Mouse (Mus musculus) small intestine, adult 2 months (tissue): ENCODE measurements at regions not wholly inside any gene's neighbourhood (a gene's known extent, or its start where the extent isn't known, plus 50 kb on each side); places are given as distances from the start of the nearest gene placed in this dataset.

Source experiments
- H3K27ac ChIP-seq: fragments of 200-500 bp; 2 replicates; pipeline ENCODE4 v1.5.1; 2012; ENCODE audit warnings: low read depth, low read length, control low read depth, inconsistent platforms; ENCODE audit not compliant: insufficient read depth
- H3K27me3 ChIP-seq: fragments of 200-500 bp; 2 replicates; pipeline ENCODE4 v1.6.1; 2012; ENCODE audit warnings: mild to moderate bottlenecking, moderate library complexity, low read length, inconsistent platforms; ENCODE audit not compliant: control insufficient read depth, insufficient read depth
- H3K36me3 ChIP-seq: fragments of 200-500 bp; 2 replicates; pipeline ENCODE4 v1.6.1; 2012; ENCODE audit warnings: mild to moderate bottlenecking, low read length, control low read depth, inconsistent platforms; ENCODE audit not compliant: control insufficient read depth, insufficient read depth
- H3K4me1 ChIP-seq: fragments of 200-500 bp; 2 replicates; pipeline ENCODE4 v1.6.1; 2012; ENCODE audit warnings: low read length, inconsistent platforms, mixed read lengths; ENCODE audit not compliant: control insufficient read depth, insufficient read depth, insufficient read length
- H3K4me3 ChIP-seq: fragments of 200-500 bp; 2 replicates; pipeline ENCODE4 v1.5.1; 2012; ENCODE audit warnings: low read depth, mild to moderate bottlenecking, control low read depth, inconsistent platforms, low read length, moderate library complexity
- CTCF ChIP-seq: fragments of 200-500 bp; IDR thresholded peaks from 2 replicates; pipeline ENCODE4 v1.5.1; 2012; ENCODE audit warnings: low read depth, mild to moderate bottlenecking, control low read depth, inconsistent platforms, low read length, moderate library complexity, mixed read lengths; ENCODE audit not compliant: insufficient replicate concordance, insufficient read length; ENCODE audit errors: extremely low read depth
- POLR2A ChIP-seq: fragments of 200-500 bp; IDR thresholded peaks from 2 replicates; pipeline ENCODE4 v1.6.1; 2012; ENCODE audit warnings: low read depth, mild to moderate bottlenecking, control low read depth, inconsistent platforms, low read length, moderate library complexity
- WGBS: fragments of 180-500 bp; shearing (Covaris S2); methylation state at CpG from one replicate; pipeline ENCODE4 v1.1.7; 2018; 5-methylcytosine and 5-hydroxymethylcytosine counted together

DNA sequence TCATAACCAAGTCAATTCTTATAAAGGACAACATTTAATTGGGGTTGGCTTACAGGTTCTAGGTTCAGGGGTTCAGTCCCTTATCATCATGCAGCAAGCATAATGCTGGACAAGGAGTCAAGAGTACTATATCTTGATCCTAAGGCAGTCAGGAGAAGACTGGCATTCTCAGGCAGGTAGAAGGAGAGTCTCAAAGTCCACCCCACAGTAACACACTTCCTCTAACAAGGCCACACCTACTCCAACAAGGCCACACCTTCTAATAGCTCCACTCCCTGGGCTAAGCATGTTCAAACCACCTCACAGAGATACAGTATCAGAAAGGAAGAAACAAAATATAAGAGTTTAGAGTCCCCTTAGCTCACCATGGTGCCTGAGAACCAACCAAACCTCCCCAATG lies 557.3 kb upstream of the Castor2 start:
- Histone ChIP-seq H3K27ac (no peak overlapping the region), H3K27me3 (no peaks in the 10 kb centered on the region), H3K36me3 (no peaks in the 10 kb centered on the region), H3K4me1 (no peaks in the 10 kb centered on the region), H3K4me3 (no peak overlapping the region)
- TF ChIP-seq POLR2A = no peak
- TF ChIP-seq CTCF = no peak

DNA sequence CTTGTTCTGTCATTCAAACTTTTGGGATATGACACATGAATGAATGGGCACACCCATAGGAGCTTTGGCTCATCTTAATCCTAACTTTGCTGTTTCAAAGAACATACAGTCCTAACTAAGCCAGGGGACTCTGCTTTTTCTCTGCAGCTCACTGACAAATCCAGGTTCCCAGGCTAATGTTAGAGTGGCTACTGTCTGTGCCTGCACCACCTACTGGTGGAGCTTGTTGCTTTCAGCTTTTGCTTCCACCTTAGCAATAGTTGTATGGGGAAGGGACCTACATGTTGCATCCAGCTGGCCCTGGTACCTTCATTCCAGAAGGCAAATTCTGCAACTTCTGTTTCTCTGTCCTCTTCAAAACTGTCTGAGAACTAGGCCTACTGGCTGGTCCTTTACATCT lies 566.8 kb upstream of the Castor2 start:
- TF ChIP-seq CTCF (no peak), POLR2A (no peak)
- Histone ChIP-seq H3K36me3 (no peaks in the 10 kb centered on the region), H3K27me3 (no peaks in the 10 kb centered on the region), H3K4me1 (no peaks in the 10 kb centered on the region), H3K4me3 (no peak overlapping the region), H3K27ac (no peak overlapping the region)

GRCm38 (mm10) chr5:133505661-133506060 lies 593.9 kb upstream of the Castor2 start:
- TF ChIP-seq CTCF (no peak), POLR2A (no peak)
- Histone ChIP-seq H3K4me3 (no peak overlapping the region), H3K27ac (no peak overlapping the region), H3K27me3 (no peaks in the 10 kb centered on the region), H3K36me3 (no peaks in the 10 kb centered on the region), H3K4me1 (no peaks in the 10 kb centered on the region)
- 86% methylated on average over 2 of the region's 2 CpGs for WGBS

DNA sequence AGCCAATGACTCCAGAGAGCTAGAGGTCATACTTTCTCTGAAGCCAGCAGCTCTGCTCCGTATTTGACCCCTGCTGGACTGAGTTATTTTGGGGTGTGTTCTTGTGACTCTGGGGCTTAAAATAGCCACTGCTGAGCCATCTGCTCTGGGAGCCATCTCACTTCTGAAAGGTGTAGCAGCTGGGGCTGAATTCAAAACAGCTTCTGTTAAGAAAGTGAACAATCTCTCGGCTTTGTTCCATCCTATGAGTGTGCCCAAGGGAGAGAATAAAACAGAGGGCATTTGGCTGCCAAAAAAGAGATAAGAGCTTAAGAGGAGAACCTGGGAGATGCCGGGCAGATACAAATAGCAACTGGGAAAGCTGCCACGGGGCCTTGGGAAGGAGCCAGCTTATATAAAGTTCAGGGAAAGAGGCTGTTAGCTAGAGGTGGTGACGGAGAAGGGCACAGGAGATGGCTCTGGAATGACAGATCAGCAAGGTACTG lies 611.7 kb upstream of the Castor2 start:
- Histone ChIP-seq H3K4me1 (no peaks in the 10 kb centered on the region), H3K27me3 (no peaks in the 10 kb centered on the region), H3K4me3 (no peak overlapping the region), H3K36me3 (no peaks in the 10 kb centered on the region), H3K27ac (no peak overlapping the region)
- TF ChIP-seq POLR2A = no peak
- no peak for TF ChIP-seq CTCF
- 9% methylated on average over 5 of the region's 5 CpGs for WGBS

- Histone ChIP-seq H3K4me3 (no peak overlapping the region), H3K27me3 (no peaks in the 10 kb centered on the region), H3K27ac (no peak overlapping the region), H3K36me3 (no peaks in the 10 kb centered on the region), H3K4me1 (no peaks in the 10 kb centered on the region)
- no peak for TF ChIP-seq POLR2A
- TF ChIP-seq CTCF = no peak
- WGBS = 78% methylated on average over 14 of the region's 14 CpGs
Measured at GRCm38 (mm10) chr5:133482291-133483086, 617.0 kb upstream of the Castor2 start.

- 87% methylated on average over 6 of the region's 6 CpGs for WGBS
- no peak for TF ChIP-seq CTCF
- no peak for TF ChIP-seq POLR2A
- no peaks in the 10 kb centered on the region for H3K27me3 ChIP-seq
- no peaks in the 10 kb centered on the region for H3K4me1 ChIP-seq
- no peaks in the 10 kb centered on the region for H3K36me3 ChIP-seq
- H3K4me3 ChIP-seq = no peak overlapping the region
- H3K27ac ChIP-seq = no peak overlapping the region
Measured at GRCm38 (mm10) chr5:133479205-133479604, 620.3 kb upstream of the Castor2 start.

GRCm38 (mm10) chr5:133453349-133454049 lies 646.0 kb upstream of the Castor2 start:
- WGBS = 73% methylated on average over 7 of the region's 7 CpGs
- Histone ChIP-seq H3K27ac (no peak overlapping the region), H3K36me3 (no peaks in the 10 kb centered on the region), H3K27me3 (no peaks in the 10 kb centered on the region), H3K4me1 (no peaks in the 10 kb centered on the region), H3K4me3 (no peak overlapping the region)
- TF ChIP-seq CTCF (no peak), POLR2A (no peak)

DNA sequence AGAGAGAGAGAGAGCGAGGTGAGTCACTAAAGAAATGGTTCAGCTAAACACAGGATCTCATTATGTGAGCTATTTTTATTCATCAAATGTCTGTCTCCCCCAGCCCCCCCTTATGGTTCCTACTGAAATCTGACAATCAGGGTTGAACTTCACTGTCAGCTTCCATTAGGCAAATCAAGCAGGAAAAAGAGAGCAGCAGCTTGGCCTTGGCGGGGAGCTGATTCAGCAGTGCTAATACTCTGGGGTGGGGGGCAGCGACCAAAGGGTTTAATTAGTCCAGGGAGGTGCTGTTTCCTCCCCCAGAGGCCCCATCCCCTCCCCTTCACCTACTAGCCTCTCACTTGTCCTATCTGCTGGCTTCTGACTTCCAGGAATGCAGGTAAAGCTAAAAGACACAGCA lies 649.6 kb upstream of the Castor2 start:
- TF ChIP-seq POLR2A (no peak), CTCF (no peak)
- no peak overlapping the region for H3K4me3 ChIP-seq
- no peak overlapping the region for H3K27ac ChIP-seq
- H3K36me3 ChIP-seq = no peaks in the 10 kb centered on the region
- H3K4me1 ChIP-seq = no peaks in the 10 kb centered on the region
- WGBS = 80% methylated on average over 3 of the region's 3 CpGs
- H3K27me3 ChIP-seq = no peaks in the 10 kb centered on the region
